Mouse (Mus musculus) hindbrain, embryonic 16.5 days (tissue): Measurements from ENCODE around the gene Ppp1ca. TPM values are rescaled to one million over a fixed set of nuclear protein-coding genes. Genes with fewer than 3 reads are reported as not detected.

ENCODE experiments used
- ATAC-seq: fragments of 200-750 bp; cut with Nextera tagmentation; 2 replicates; pipeline ENCODE4 v1.8.0; 2017; ENCODE audit warnings: moderate TSS enrichment, moderate library complexity
- H3K27ac ChIP-seq: fragments of 300-500 bp; sonication (generic); 2 replicates; pipeline ENCODE4 v1.5.1; 2014; ENCODE audit warnings: low read depth, mild to moderate bottlenecking, control low read depth, low read length, moderate library complexity
- H3K27me3 ChIP-seq: fragments of 300-500 bp; sonication (generic); replicated peaks from 2 replicates; pipeline ENCODE4 v1.6.1; 2014; ENCODE audit warnings: low read length; ENCODE audit not compliant: control insufficient read depth, insufficient read depth
- H3K36me3 ChIP-seq: fragments of 300-500 bp; sonication (generic); 2 replicates; pipeline ENCODE4 v1.6.1; 2014; ENCODE audit warnings: mild to moderate bottlenecking, low read length, moderate library complexity, mixed read lengths; ENCODE audit not compliant: control insufficient read depth, insufficient read depth
- H3K4me1 ChIP-seq: fragments of 300-500 bp; sonication (generic); 2 replicates; pipeline ENCODE4 v1.6.1; 2014; ENCODE audit warnings: low read depth, low read length; ENCODE audit not compliant: control insufficient read depth, insufficient read depth
- H3K4me2 ChIP-seq: fragments of 300-500 bp; sonication (generic); 2 replicates; pipeline ENCODE4 v1.6.1; 2014; ENCODE audit warnings: mild to moderate bottlenecking, low read length, control low read depth, moderate library complexity
- H3K4me3 ChIP-seq: fragments of 300-500 bp; sonication (generic); 2 replicates; pipeline ENCODE4 v1.5.1; 2014; ENCODE audit warnings: mild to moderate bottlenecking, low read length, control low read depth, moderate library complexity
- H3K9ac ChIP-seq: fragments of 300-500 bp; sonication (generic); 2 replicates; pipeline ENCODE4 v1.6.1; 2014; ENCODE audit warnings: low read depth, mild to moderate bottlenecking, control low read depth, low read length, moderate library complexity
- H3K9me3 ChIP-seq: fragments of 300-500 bp; sonication (generic); 2 replicates; pipeline ENCODE4 v1.6.1; 2014; ENCODE audit warnings: mild to moderate bottlenecking, low read length, moderate library complexity; ENCODE audit not compliant: control insufficient read depth
- WGBS: fragments of 180-500 bp; shearing (Covaris S2); extraction: QIAGEN DNeasy Blood & Tissue Kit; methylation state at CpG from one replicate; pipeline ENCODE4 v1.1.7; 2014; 5-methylcytosine and 5-hydroxymethylcytosine counted together
- polyA plus RNA-seq: library from polyadenylated mRNA; unstranded; fragments of >200 nt; fragmentation: Nextera tagmentation; extraction: Ambion mirVana; gene quantifications from 2 replicates; pipeline ENCODE4 v1.2.1, GENCODE M21; 2015

The Ppp1ca gene
- polyA plus RNA-seq, 1 experiment from 2014 or later, result 604 TPM

- Histone ChIP-seq H3K9me3 (no peaks in the 10 kb centered on the region), H3K9ac (peak overlapping the region; percentile 77), H3K4me1 (peaks cover 21% of the 10 kb centered on the region), H3K27ac (no peak overlapping the region), H3K27me3 (0 out of 2 replicates have a peak, but pooled peaks cover 4% of the 10 kb centered on the region), H3K4me3 (peak overlapping the region; percentile 77), H3K4me2 (peak overlapping the region; percentile 97), H3K36me3 (peaks cover 1% of the 10 kb centered on the region)
- 22% methylated on average over 7 of the region's 7 CpGs for WGBS
- ATAC-seq, result peak; percentile 7; the same call in 1 of the 2 replicates
These were observed 10.3 kb downstream of the Ppp1ca start for GRCm38 (mm10) chr19:4202149-4202548.

GRCm38 (mm10) chr19:4203148-4203547, 11.3 kb downstream of the Ppp1ca start:
- H3K4me2 ChIP-seq, result no peak overlapping the region; the same call in 1 of the 2 replicates
- ATAC-seq, result no peak
- peaks cover 21% of the 10 kb centered on the region for H3K4me1 ChIP-seq

GRCm38 (mm10) chr19:4203604-4204326, 11.9 kb downstream of the Ppp1ca start:
- H3K27me3 ChIP-seq, result 0 out of 2 replicates have a peak, but pooled peaks cover 4% of the 10 kb centered on the region
- no peaks in the 10 kb centered on the region for H3K9me3 ChIP-seq
- no peaks in the 10 kb centered on the region for H3K36me3 ChIP-seq
- no peak overlapping the region for H3K4me3 ChIP-seq
- H3K4me2 ChIP-seq, result no peak overlapping the region
- peaks cover 21% of the 10 kb centered on the region for H3K4me1 ChIP-seq
- no peak for ATAC-seq
- no peak overlapping the region for H3K27ac ChIP-seq
- no peak overlapping the region for H3K9ac ChIP-seq
- 65% methylated on average over 13 of the region's 13 CpGs for WGBS

More at GRCm38 (mm10) chr19:4203148-4203547, 11.3 kb downstream of the Ppp1ca start:
- WGBS, result 68% methylated on average over 3 of the region's 3 CpGs
- Histone ChIP-seq H3K36me3 (no peaks in the 10 kb centered on the region), H3K4me3 (no peak overlapping the region), H3K9me3 (no peaks in the 10 kb centered on the region), H3K9ac (no peak overlapping the region), H3K27me3 (0 out of 2 replicates have a peak, but pooled peaks cover 4% of the 10 kb centered on the region), H3K27ac (no peak overlapping the region)

- H3K4me3 ChIP-seq, result no peak overlapping the region
- H3K27me3 ChIP-seq, result 0 out of 2 replicates have a peak, but pooled peaks cover 4% of the 10 kb centered on the region
- no peaks in the 10 kb centered on the region for H3K36me3 ChIP-seq
- H3K9ac ChIP-seq, result no peak overlapping the region
- no peaks in the 10 kb centered on the region for H3K9me3 ChIP-seq
- H3K4me1 ChIP-seq, result peaks cover 21% of the 10 kb centered on the region
- no peak overlapping the region for H3K4me2 ChIP-seq
- WGBS, result 61% methylated on average over 4 of the region's 4 CpGs
- H3K27ac ChIP-seq, result no peak overlapping the region
- no peak for ATAC-seq
These were observed 13.0 kb downstream of the Ppp1ca start for GRCm38 (mm10) chr19:4204889-4205288.

GRCm38 (mm10) chr19:4206971-4207370, 15.1 kb downstream of the Ppp1ca start:
- H3K4me2 ChIP-seq, result no peak overlapping the region
- no peaks in the 10 kb centered on the region for H3K9me3 ChIP-seq
- H3K36me3 ChIP-seq, result no peaks in the 10 kb centered on the region
- no peak overlapping the region for H3K27ac ChIP-seq
- no peak overlapping the region for H3K9ac ChIP-seq
- WGBS, result 7% methylated on average over 2 of the region's 2 CpGs
- peaks cover 11% of the 10 kb centered on the region for H3K27me3 ChIP-seq
- no peak overlapping the region for H3K4me3 ChIP-seq
- ATAC-seq, result no peak
- H3K4me1 ChIP-seq, result peaks cover 8% of the 10 kb centered on the region

GRCm38 (mm10) chr19:4208563-4208962, 16.7 kb downstream of the Ppp1ca start:
- 78% methylated on average over 5 of the region's 5 CpGs for WGBS
- no peak overlapping the region for H3K4me3 ChIP-seq
- H3K4me1 ChIP-seq, result no peaks in the 10 kb centered on the region; the same call in 1 of the 2 replicates
- no peak overlapping the region for H3K9ac ChIP-seq
- H3K36me3 ChIP-seq, result no peaks in the 10 kb centered on the region
- H3K27ac ChIP-seq, result no peak overlapping the region
- peaks cover 17% of the 10 kb centered on the region for H3K27me3 ChIP-seq
- ATAC-seq, result no peak
- no peaks in the 10 kb centered on the region for H3K9me3 ChIP-seq
- H3K4me2 ChIP-seq, result no peak overlapping the region

- peaks cover 27% of the 10 kb centered on the region for H3K27me3 ChIP-seq
- WGBS, result 23% methylated on average over 4 of the region's 4 CpGs
- no peak overlapping the region for H3K4me2 ChIP-seq
These were observed 20.2 kb downstream of the Ppp1ca start for GRCm38 (mm10) chr19:4211891-4212588.

GRCm38 (mm10) chr19:4213524-4213974, 21.7 kb downstream of the Ppp1ca start:
- Histone ChIP-seq H3K4me1 (peaks cover 20% of the 10 kb centered on the region), H3K4me3 (no peak overlapping the region; the same call in 1 of the 2 replicates), H3K9me3 (no peaks in the 10 kb centered on the region), H3K4me2 (peak overlapping the region; percentile 92), H3K27ac (no peak overlapping the region), H3K36me3 (no peaks in the 10 kb centered on the region), H3K27me3 (peaks cover 28% of the 10 kb centered on the region), H3K9ac (no peak overlapping the region)
- ATAC-seq, result no peak
- WGBS, result 9% methylated on average over 9 of the region's 9 CpGs

More at GRCm38 (mm10) chr19:4211891-4212588, 20.2 kb downstream of the Ppp1ca start:
- Histone ChIP-seq H3K27ac (no peak overlapping the region), H3K36me3 (no peaks in the 10 kb centered on the region), H3K9me3 (no peaks in the 10 kb centered on the region), H3K4me3 (no peak overlapping the region), H3K4me1 (peaks cover 20% of the 10 kb centered on the region), H3K9ac (no peak overlapping the region)
- ATAC-seq, result no peak
